Mouse (Mus musculus) neural tube, embryonic 12.5 days (tissue): ENCODE measurements around the gene Pde4dip. TPM values are rescaled to one million over a fixed set of nuclear protein-coding genes. Genes with fewer than 3 reads are reported as not detected.

ENCODE experiments used
- ATAC-seq: fragments of 200-750 bp; cut with Nextera tagmentation; 2 replicates; pipeline ENCODE4 v1.8.0; 2017; ENCODE audit warnings: low read depth, mild to moderate bottlenecking, moderate TSS enrichment, moderate library complexity; ENCODE audit not compliant: low FRiP score
- H3K27ac ChIP-seq: fragments of 300-500 bp; sonication (generic); 2 replicates; pipeline ENCODE4 v1.5.1; 2016
- H3K27me3 ChIP-seq: fragments of 300-500 bp; sonication (generic); replicated peaks from 2 replicates; pipeline ENCODE4 v1.6.1; 2016; ENCODE audit warnings: mild to moderate bottlenecking
- H3K36me3 ChIP-seq: fragments of 300-500 bp; sonication (generic); 2 replicates; pipeline ENCODE4 v1.6.1; 2016; ENCODE audit warnings: mild to moderate bottlenecking
- H3K4me1 ChIP-seq: fragments of 300-500 bp; sonication (generic); 2 replicates; pipeline ENCODE4 v1.6.1; 2016
- H3K4me2 ChIP-seq: fragments of 300-500 bp; sonication (generic); replicated peaks from 2 replicates; pipeline ENCODE4 v1.6.1; 2016; ENCODE audit warnings: mild to moderate bottlenecking
- H3K4me3 ChIP-seq: fragments of 300-500 bp; sonication (generic); 2 replicates; pipeline ENCODE4 v1.5.1; 2016
- H3K9ac ChIP-seq: fragments of 300-500 bp; sonication (generic); 2 replicates; pipeline ENCODE4 v1.6.1; 2016; ENCODE audit warnings: mild to moderate bottlenecking
- H3K9me3 ChIP-seq: fragments of 300-500 bp; sonication (generic); 2 replicates; pipeline ENCODE4 v1.6.1; 2016; ENCODE audit warnings: mild to moderate bottlenecking
- WGBS: fragments of 180-500 bp; shearing (Covaris S2); methylation state at CpG from one replicate; pipeline ENCODE4 v1.1.7; 2016; 5-methylcytosine and 5-hydroxymethylcytosine counted together
- polyA plus RNA-seq: library from polyadenylated mRNA; unstranded; fragments of >200 nt; fragmentation: Nextera tagmentation; extraction: Ambion mirVana; gene quantifications from 2 replicates; pipeline ENCODE4 v1.2.1, GENCODE M21; 2016

Gene Pde4dip
- polyA plus RNA-seq, 1 experiment from 2014 or later: 60.1 TPM

GRCm38 (mm10) chr3:97752901-97753300 is 135.6 kb downstream of the Pde4dip start:
- no peaks in the 10 kb centered on the region for H3K27me3 ChIP-seq
- 84% methylated on average over 3 of the region's 3 CpGs for WGBS
- ATAC-seq: no peak
- H3K4me3 ChIP-seq: no peak overlapping the region
- no peak overlapping the region for H3K4me2 ChIP-seq
- no peaks in the 10 kb centered on the region for H3K4me1 ChIP-seq
- H3K9me3 ChIP-seq: no peaks in the 10 kb centered on the region
- H3K36me3 ChIP-seq: peaks cover 91% of the 10 kb centered on the region
- no peak overlapping the region for H3K9ac ChIP-seq
- no peak overlapping the region for H3K27ac ChIP-seq

GRCm38 (mm10) chr3:97751566-97751965 is 136.9 kb downstream of the Pde4dip start:
- ATAC-seq: no peak
- Histone ChIP-seq H3K9ac (no peak overlapping the region), H3K27me3 (no peaks in the 10 kb centered on the region), H3K27ac (no peak overlapping the region), H3K4me2 (no peak overlapping the region), H3K36me3 (peaks cover 91% of the 10 kb centered on the region), H3K4me3 (no peak overlapping the region), H3K9me3 (no peaks in the 10 kb centered on the region), H3K4me1 (no peaks in the 10 kb centered on the region)
- 94% methylated on average over 21 of the region's 21 CpGs for WGBS

- no peak overlapping the region for H3K27ac ChIP-seq
- H3K4me1 ChIP-seq: no peaks in the 10 kb centered on the region
- H3K36me3 ChIP-seq: peaks cover 93% of the 10 kb centered on the region
- no peaks in the 10 kb centered on the region for H3K9me3 ChIP-seq
- no peak for ATAC-seq
- H3K4me2 ChIP-seq: no peak overlapping the region
- H3K27me3 ChIP-seq: no peaks in the 10 kb centered on the region
- no peak overlapping the region for H3K4me3 ChIP-seq
- WGBS: 96% methylated on average over 10 of the region's 10 CpGs
- H3K9ac ChIP-seq: no peak overlapping the region
Observed at GRCm38 (mm10) chr3:97748789-97749188, 139.7 kb downstream of the Pde4dip start.

- Histone ChIP-seq H3K4me1 (no peaks in the 10 kb centered on the region), H3K9me3 (no peaks in the 10 kb centered on the region), H3K27ac (no peak overlapping the region), H3K4me2 (no peak overlapping the region), H3K27me3 (no peaks in the 10 kb centered on the region), H3K4me3 (no peak overlapping the region), H3K9ac (no peak overlapping the region), H3K36me3 (peaks cover 82% of the 10 kb centered on the region)
- WGBS: 96% methylated on average over 8 of the region's 8 CpGs
- no peak for ATAC-seq
Observed at GRCm38 (mm10) chr3:97742841-97743240, 145.7 kb downstream of the Pde4dip start.

GRCm38 (mm10) chr3:97735575-97735974 is 152.9 kb downstream of the Pde4dip start:
- no peak overlapping the region for H3K4me2 ChIP-seq
- no peaks in the 10 kb centered on the region for H3K9me3 ChIP-seq
- peaks cover 19% of the 10 kb centered on the region; the same call in 1 of the 2 replicates for H3K36me3 ChIP-seq
- no peaks in the 10 kb centered on the region for H3K27me3 ChIP-seq
- no peaks in the 10 kb centered on the region for H3K4me1 ChIP-seq
- 87% methylated on average over 5 of the region's 5 CpGs for WGBS
- H3K27ac ChIP-seq: no peak overlapping the region
- no peak overlapping the region for H3K4me3 ChIP-seq
- ATAC-seq: no peak
- H3K9ac ChIP-seq: no peak overlapping the region

GRCm38 (mm10) chr3:97734259-97734658 is 154.2 kb downstream of the Pde4dip start:
- Histone ChIP-seq H3K4me2 (no peak overlapping the region), H3K27me3 (no peaks in the 10 kb centered on the region), H3K36me3 (peaks cover 12% of the 10 kb centered on the region; the same call in 1 of the 2 replicates), H3K9me3 (no peaks in the 10 kb centered on the region), H3K4me1 (no peaks in the 10 kb centered on the region), H3K9ac (no peak overlapping the region), H3K27ac (no peak overlapping the region), H3K4me3 (no peak overlapping the region)
- no peak for ATAC-seq
- WGBS: 66% methylated on average over 4 of the region's 4 CpGs

GRCm38 (mm10) chr3:97732622-97733021 is 155.9 kb downstream of the Pde4dip start:
- H3K9me3 ChIP-seq: no peaks in the 10 kb centered on the region
- no peak overlapping the region for H3K4me3 ChIP-seq
- ATAC-seq: no peak
- H3K36me3 ChIP-seq: peaks cover 5% of the 10 kb centered on the region; the same call in 1 of the 2 replicates
- WGBS: 88% methylated on average over 6 of the region's 6 CpGs
- no peaks in the 10 kb centered on the region for H3K4me1 ChIP-seq
- H3K27me3 ChIP-seq: no peaks in the 10 kb centered on the region
- H3K9ac ChIP-seq: no peak overlapping the region
- H3K4me2 ChIP-seq: no peak overlapping the region
- H3K27ac ChIP-seq: no peak overlapping the region

GRCm38 (mm10) chr3:97730624-97731023 is 157.9 kb downstream of the Pde4dip start:
- Histone ChIP-seq H3K27ac (no peak overlapping the region), H3K4me1 (no peaks in the 10 kb centered on the region), H3K9ac (no peak overlapping the region), H3K27me3 (no peaks in the 10 kb centered on the region), H3K36me3 (no peaks in the 10 kb centered on the region), H3K4me2 (no peak overlapping the region), H3K9me3 (no peaks in the 10 kb centered on the region), H3K4me3 (no peak overlapping the region)
- WGBS: 87% methylated on average over 7 of the region's 7 CpGs
- no peak for ATAC-seq

- ATAC-seq: no peak
- 69% methylated on average over 3 of the region's 3 CpGs for WGBS
- H3K9me3 ChIP-seq: no peaks in the 10 kb centered on the region
- H3K36me3 ChIP-seq: no peaks in the 10 kb centered on the region
- no peak overlapping the region for H3K4me3 ChIP-seq
- no peak overlapping the region for H3K4me2 ChIP-seq
- H3K27me3 ChIP-seq: no peaks in the 10 kb centered on the region
- H3K4me1 ChIP-seq: no peaks in the 10 kb centered on the region
- no peak overlapping the region for H3K27ac ChIP-seq
- no peak overlapping the region for H3K9ac ChIP-seq
Observed at GRCm38 (mm10) chr3:97730131-97730530, 158.4 kb downstream of the Pde4dip start.

GRCm38 (mm10) chr3:97727801-97728200 is 160.7 kb downstream of the Pde4dip start:
- no peak overlapping the region for H3K4me2 ChIP-seq
- ATAC-seq: no peak
- H3K9ac ChIP-seq: no peak overlapping the region
- H3K27me3 ChIP-seq: no peaks in the 10 kb centered on the region
- no peaks in the 10 kb centered on the region for H3K36me3 ChIP-seq
- H3K4me1 ChIP-seq: no peaks in the 10 kb centered on the region
- WGBS: 83% methylated on average over 2 of the region's 2 CpGs
- no peak overlapping the region for H3K27ac ChIP-seq
- H3K9me3 ChIP-seq: no peaks in the 10 kb centered on the region
- H3K4me3 ChIP-seq: no peak overlapping the region

- Histone ChIP-seq H3K4me2 (no peak overlapping the region), H3K9ac (no peak overlapping the region), H3K27me3 (no peaks in the 10 kb centered on the region), H3K27ac (no peak overlapping the region), H3K4me3 (no peak overlapping the region), H3K4me1 (no peaks in the 10 kb centered on the region), H3K9me3 (no peaks in the 10 kb centered on the region), H3K36me3 (peaks cover 4% of the 10 kb centered on the region; the same call in 1 of the 2 replicates)
- ATAC-seq: no peak
- 90% methylated on average over 9 of the region's 9 CpGs for WGBS
Observed at GRCm38 (mm10) chr3:97719116-97719515, 169.4 kb downstream of the Pde4dip start.

- Histone ChIP-seq H3K27me3 (no peaks in the 10 kb centered on the region), H3K9ac (no peak overlapping the region), H3K4me1 (no peaks in the 10 kb centered on the region), H3K4me3 (no peak overlapping the region), H3K9me3 (no peaks in the 10 kb centered on the region), H3K4me2 (no peak overlapping the region), H3K36me3 (peaks cover 4% of the 10 kb centered on the region; the same call in 1 of the 2 replicates), H3K27ac (no peak overlapping the region)
- no peak for ATAC-seq
- 80% methylated on average over 1 of the region's 1 CpGs for WGBS
Observed at GRCm38 (mm10) chr3:97715922-97716321, 172.6 kb downstream of the Pde4dip start.

GRCm38 (mm10) chr3:97710881-97711280 is 177.6 kb downstream of the Pde4dip start:
- no peak overlapping the region for H3K27ac ChIP-seq
- no peaks in the 10 kb centered on the region for H3K9me3 ChIP-seq
- H3K4me1 ChIP-seq: no peaks in the 10 kb centered on the region
- H3K36me3 ChIP-seq: no peaks in the 10 kb centered on the region
- WGBS: 58% methylated on average over 5 of the region's 5 CpGs
- no peak for ATAC-seq
- no peak overlapping the region for H3K4me2 ChIP-seq
- no peak overlapping the region for H3K4me3 ChIP-seq
- no peak overlapping the region for H3K9ac ChIP-seq
- H3K27me3 ChIP-seq: no peaks in the 10 kb centered on the region
